8 mouse cellular contexts compared by ENCODE assay signal in genomic region chr12:28804558-28805481, GRCm38 (mm10). TPM values are rescaled to one million over a fixed set of nuclear protein-coding genes. Genes with fewer than 3 reads are reported as not detected.
DNase-seq lines count a peak whose midpoint lies in the region; ATAC-seq and TF ChIP-seq lines count a peak whose summit lies in the region.

No protein-coding gene starts in this region.

- TF ChIP-seq CTCF in lung, adult 2 months (IDR thresholded peaks at IDR 0.05; ENCODE audit: insufficient read depth, low read length): no peak

- no peaks in the 10 kb centered on the region for H3K27me3 ChIP-seq in kidney, embryonic 15.5 days
- no peaks in the 10 kb centered on the region for H3K27me3 ChIP-seq in heart, embryonic 16.5 days (ENCODE audit: control insufficient read depth, insufficient read depth, low read length)
- no peaks in the 10 kb centered on the region for H3K27me3 ChIP-seq in stomach, embryonic 14.5 days (ENCODE audit: control insufficient read depth, insufficient read depth, low read length)

- no peak overlapping the region for H3K27ac ChIP-seq in kidney, embryonic 15.5 days
- H3K27ac ChIP-seq in heart, embryonic 16.5 days (ENCODE audit: low read length): 0 out of 2 replicates have a peak overlapping the region, but pooled peaks have one; percentile 9
- H3K27ac ChIP-seq in stomach, embryonic 14.5 days (ENCODE audit: low read length): no peak overlapping the region

- DNase-seq in kidney, postnatal 25 days: no peak
- DNase-seq in brain, adult 2 months (ENCODE audit: low read depth, low spot score): peak; percentile 77
- DNase-seq in lung, adult 2 months: peak; percentile 12
- no peak for DNase-seq in B cell, adult 2 months
- no peak for DNase-seq in right cerebral cortex, postnatal 10 days (ENCODE audit: low spot score in 2 of 2)

- TF ChIP-seq POLR2A in lung, adult 2 months (IDR thresholded peaks at IDR 0.05; ENCODE audit: borderline replicate concordance, extremely low read depth, low read depth, low read length): no peak

- ATAC-seq in kidney, embryonic 15.5 days (replicated peaks; ENCODE audit: low FRiP score): peak; percentile 63
- peak; percentile 37; the same call in 1 of the 2 replicates for ATAC-seq in heart, embryonic 16.5 days (replicated peaks; ENCODE audit: extremely low read depth, insufficient read depth, low FRiP score)
- peak; percentile 80; the same call in 1 of the 2 replicates for ATAC-seq in stomach, embryonic 14.5 days (ENCODE audit: insufficient number of reproducible peaks, insufficient read depth, low FRiP score, low read depth)

- WGBS in kidney, embryonic 15.5 days: 67% methylated on average over 3 of the region's 3 CpGs
- 62% methylated on average over 3 of the region's 3 CpGs for WGBS in heart, embryonic 16.5 days
- WGBS in lung, adult 2 months: 51% methylated on average over 3 of the region's 3 CpGs
- 71% methylated on average over 3 of the region's 3 CpGs for WGBS in stomach, embryonic 14.5 days

- no peaks in the 10 kb centered on the region for H3K9me3 ChIP-seq in kidney, embryonic 15.5 days (replicated peaks)
- no peaks in the 10 kb centered on the region for H3K9me3 ChIP-seq in heart, embryonic 16.5 days (replicated peaks; ENCODE audit: control insufficient read depth, low read length)
- no peaks in the 10 kb centered on the region for H3K9me3 ChIP-seq in stomach, embryonic 14.5 days (ENCODE audit: control insufficient read depth, low read depth, low read length)

- no peak overlapping the region for H3K4me2 ChIP-seq in kidney, embryonic 15.5 days
- no peak overlapping the region for H3K4me2 ChIP-seq in heart, embryonic 16.5 days (ENCODE audit: low read depth, low read length)
- no peak overlapping the region for H3K4me2 ChIP-seq in stomach, embryonic 14.5 days (replicated peaks; ENCODE audit: low read depth, low read length)

- H3K36me3 ChIP-seq in kidney, embryonic 15.5 days: no peaks in the 10 kb centered on the region
- H3K36me3 ChIP-seq in heart, embryonic 16.5 days (ENCODE audit: control insufficient read depth, insufficient read depth): no peaks in the 10 kb centered on the region
- H3K36me3 ChIP-seq in stomach, embryonic 14.5 days (ENCODE audit: control insufficient read depth, insufficient read depth, low read length): no peaks in the 10 kb centered on the region

- H3K4me3 ChIP-seq in kidney, embryonic 15.5 days (replicated peaks): no peak overlapping the region
- H3K4me3 ChIP-seq in heart, embryonic 16.5 days (ENCODE audit: low read length): no peak overlapping the region
- H3K4me3 ChIP-seq in lung, adult 2 months (replicated peaks; ENCODE audit: extremely low read depth, low read depth, low read length): no peak overlapping the region
- H3K4me3 ChIP-seq in stomach, embryonic 14.5 days (ENCODE audit: low read depth, low read length): no peak overlapping the region

- H3K9ac ChIP-seq in kidney, embryonic 15.5 days: no peak overlapping the region
- H3K9ac ChIP-seq in heart, embryonic 16.5 days (ENCODE audit: low read length): no peak overlapping the region
- H3K9ac ChIP-seq in stomach, embryonic 14.5 days (replicated peaks; ENCODE audit: low read depth, low read length): no peak overlapping the region

- H3K4me1 ChIP-seq in kidney, embryonic 15.5 days: peaks cover 28% of the 10 kb centered on the region
- H3K4me1 ChIP-seq in heart, embryonic 16.5 days (ENCODE audit: control insufficient read depth, insufficient read depth, low read length): peaks cover 14% of the 10 kb centered on the region
- H3K4me1 ChIP-seq in lung, adult 2 months (ENCODE audit: control insufficient read depth, insufficient read depth, low read length): peaks cover 3% of the 10 kb centered on the region; the same call in 1 of the 2 replicates
- peaks cover 4% of the 10 kb centered on the region; the same call in 1 of the 2 replicates for H3K4me1 ChIP-seq in stomach, embryonic 14.5 days (ENCODE audit: control insufficient read depth, insufficient read depth, low read length)

RNA-seq across cellular contexts. Expression of gene Eipr1, which starts 53.2 kb away (rescaled TPM):
- polyA plus RNA-seq in kidney, embryonic 15.5 days (2015; fragmentation: Nextera tagmentation; extraction: Ambion mirVana): 33.9 and 36.6 TPM in 2 replicates
- polyA plus RNA-seq in heart, embryonic 16.5 days (2015; fragmentation: Nextera tagmentation; extraction: Ambion mirVana): 20.2 and 24.9 TPM in 2 replicates
- 17.8 and 17.9 TPM in 2 replicates for polyA plus RNA-seq in lung, adult 2 months (2012; rRNA removed)
- polyA plus RNA-seq in stomach, embryonic 14.5 days (2014; fragmentation: Nextera tagmentation; extraction: Ambion mirVana): 27.2 and 31.0 TPM in 2 replicates

RNA-seq across cellular contexts. Expression of gene Trappc12, which starts 54.5 kb away (rescaled TPM):
- polyA plus RNA-seq in kidney, embryonic 15.5 days (2015; fragmentation: Nextera tagmentation; extraction: Ambion mirVana): 38.6 and 42.5 TPM in 2 replicates
- polyA plus RNA-seq in heart, embryonic 16.5 days (2015; fragmentation: Nextera tagmentation; extraction: Ambion mirVana): 34.5 and 35.2 TPM in 2 replicates
- polyA plus RNA-seq in lung, adult 2 months (2012; rRNA removed): 18.7 and 25.1 TPM in 2 replicates
- polyA plus RNA-seq in stomach, embryonic 14.5 days (2014; fragmentation: Nextera tagmentation; extraction: Ambion mirVana): 39.1 and 40.7 TPM in 2 replicates

Comparison
In these comparisons a context has a peak if more than half of its experiments do, and no peak if none do; other contexts are left out.
1. DNase-seq: peak in brain, adult 2 months (single experiment) and lung, adult 2 months (single experiment); none in kidney, postnatal 25 days (0 of 2), B cell, adult 2 months (0 of 2) and right cerebral cortex, postnatal 10 days (0 of 2).
2. Peak in every context shown above with its lines, with median percentiles within 50 percentile points of each other: ATAC-seq.